Mouse (Mus musculus): ENCODE measurements around the gene Ovol2.

- no peak for TF ChIP-seq CTCF (IDR thresholded peaks at IDR 0.05)
- no peak for TF ChIP-seq EP300 (IDR thresholded peaks at IDR 0.05)
Observed at GRCm38 (mm10) chr2:144352843-144353242, 20.9 kb upstream of the Ovol2 start.
